Mouse (Mus musculus): ENCODE data around the gene Axl.

- TF ChIP-seq ZNF384 (IDR thresholded peaks at IDR 0.05; ENCODE audit: low read depth, low read length) = no peak
- TF ChIP-seq ZC3H11A (IDR thresholded peaks at IDR 0.05; ENCODE audit: borderline replicate concordance, low read depth, low read length) = no peak
- TF ChIP-seq CHD2 (IDR thresholded peaks at IDR 0.05; ENCODE audit: low read depth, low read length) = no peak
- no peak for TF ChIP-seq MAFK (IDR thresholded peaks at IDR 0.05; ENCODE audit: insufficient read depth, low read depth, low read length)
These were observed at the start of gene Axl for GRCm38 (mm10) chr7:25788220-25789128.
